Mouse (Mus musculus): ENCODE data around the gene S100a5.

S100a5 gene

DNA sequence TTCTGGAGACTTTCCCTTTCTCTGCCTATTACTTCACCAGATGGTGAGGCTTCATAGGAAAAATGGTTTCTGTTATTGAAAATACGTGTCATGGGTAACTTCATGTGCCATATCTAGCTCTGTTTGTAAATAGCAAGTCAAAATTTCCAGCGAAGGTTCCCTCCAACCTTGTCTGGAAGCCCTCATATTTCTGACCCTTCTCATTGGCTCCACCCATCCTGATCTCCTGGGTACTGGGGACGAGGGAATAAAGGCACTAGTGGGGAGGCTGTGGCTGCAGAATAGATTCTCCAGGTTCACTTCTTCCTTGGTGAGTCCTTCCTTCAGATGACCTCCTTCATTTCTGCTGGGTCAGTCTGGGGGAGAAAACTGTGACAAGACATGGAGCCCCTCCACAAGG lies at the start of gene S100a5:
Gene S100a5, plus strand, starts transcription at position 301 of the 400 bp plus-strand sequence.
- no peak for DNase-seq

DNA sequence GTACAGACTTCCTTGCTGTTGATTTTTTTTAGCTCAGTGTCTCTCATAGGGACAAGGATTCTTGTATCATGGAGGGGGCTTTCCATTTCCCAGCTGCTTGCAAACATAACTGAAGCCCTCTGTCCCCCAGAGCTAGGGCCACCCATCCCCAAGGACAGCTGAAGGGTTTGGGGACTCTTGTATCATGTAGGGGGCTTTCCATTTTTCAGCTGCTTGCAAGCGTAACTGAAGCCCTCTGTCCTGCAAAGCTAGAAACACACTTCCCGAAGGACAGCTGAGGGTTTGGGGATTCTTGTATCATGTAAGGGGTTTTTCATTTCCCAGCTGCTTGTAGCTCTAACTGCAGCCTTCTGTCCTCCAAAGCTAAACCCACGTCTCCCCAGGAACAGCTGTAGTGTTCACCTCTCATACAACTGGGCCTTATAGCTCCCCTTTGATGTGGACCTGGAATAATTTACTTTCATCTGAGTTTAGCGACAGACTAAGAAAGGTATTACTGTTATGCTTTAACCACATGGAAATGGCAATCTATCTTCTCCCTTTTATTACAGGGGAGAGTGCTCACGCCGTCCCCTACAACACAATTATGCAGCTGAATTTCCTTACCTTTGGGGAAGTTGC lies 48.2 kb upstream of the S100a5 start, which contains the start of gene S100a3:
Gene S100a3, plus strand, starts transcription at position 571 of the 621 bp plus-strand sequence.
- no peak for DNase-seq

DNA sequence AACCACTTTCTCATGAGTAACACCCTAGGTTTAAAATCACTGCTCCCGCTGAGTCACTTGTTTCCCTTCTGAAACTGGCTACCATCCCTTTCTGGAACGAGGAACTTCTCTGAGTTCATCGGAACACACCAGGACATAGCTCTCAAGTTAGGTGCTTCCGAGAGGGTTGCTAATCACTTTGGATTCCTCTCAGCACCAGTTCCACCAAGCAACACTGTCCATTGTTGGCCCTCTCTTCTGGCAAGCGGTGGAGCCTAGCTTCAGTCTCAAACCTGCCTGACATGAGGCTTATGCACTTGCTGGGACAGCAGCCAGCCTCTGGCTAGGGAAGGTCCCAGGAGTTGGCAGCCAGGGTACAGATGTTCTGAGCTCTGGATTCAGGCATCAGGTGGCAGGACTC lies 33.6 kb upstream of the S100a5 start:
- DNase-seq = no peak

DNA sequence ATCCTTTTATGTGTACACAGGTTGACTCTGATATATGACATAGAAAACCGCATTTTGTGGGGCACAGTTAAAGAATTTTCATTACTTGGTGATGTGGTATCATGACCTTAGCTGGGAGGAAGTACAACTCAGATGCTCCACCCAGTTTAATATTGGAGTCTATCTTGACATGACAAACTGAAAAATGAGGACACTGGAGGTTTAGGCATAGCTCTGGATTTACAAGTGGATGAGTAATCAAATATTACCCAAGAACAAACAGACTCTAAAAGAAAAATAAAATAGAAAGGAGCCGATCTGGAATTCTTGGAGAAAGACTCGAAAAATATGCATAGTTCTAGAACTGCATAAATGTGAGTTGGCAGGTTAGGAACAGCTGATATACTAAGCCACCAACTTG lies 33.0 kb upstream of the S100a5 start:
- DNase-seq = no peak

DNA sequence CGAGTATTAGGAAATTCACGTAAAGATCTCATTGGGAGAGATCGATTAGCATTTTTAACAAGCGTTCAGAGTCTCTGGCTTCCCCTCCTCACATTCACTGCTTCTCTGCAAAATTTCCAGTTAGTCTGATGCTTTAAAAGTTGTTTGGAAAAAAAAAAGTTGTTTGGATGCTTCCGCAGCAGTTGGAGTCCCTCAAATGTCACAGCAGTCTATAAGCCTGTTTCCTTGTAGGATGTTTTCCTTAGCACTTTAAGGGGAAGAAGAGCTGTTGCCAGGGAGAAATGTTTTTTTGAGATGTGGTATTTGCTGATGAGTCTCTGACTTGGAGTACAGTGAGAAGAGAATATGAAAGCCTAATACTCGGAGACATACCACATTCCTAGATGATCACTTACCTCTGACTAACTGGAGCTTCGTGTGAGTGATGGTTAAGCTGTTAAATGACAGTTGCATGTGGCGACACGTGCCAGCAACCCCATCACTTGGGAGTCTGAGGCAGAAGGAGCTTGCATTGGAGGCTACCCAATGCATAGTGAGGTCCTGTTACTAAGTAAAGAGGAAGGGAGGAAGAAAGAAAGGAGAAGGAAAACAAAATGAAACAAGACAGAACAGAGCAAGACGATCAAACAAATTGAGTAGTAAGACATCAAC lies 31.8 kb upstream of the S100a5 start:
- DNase-seq = no peak

DNA sequence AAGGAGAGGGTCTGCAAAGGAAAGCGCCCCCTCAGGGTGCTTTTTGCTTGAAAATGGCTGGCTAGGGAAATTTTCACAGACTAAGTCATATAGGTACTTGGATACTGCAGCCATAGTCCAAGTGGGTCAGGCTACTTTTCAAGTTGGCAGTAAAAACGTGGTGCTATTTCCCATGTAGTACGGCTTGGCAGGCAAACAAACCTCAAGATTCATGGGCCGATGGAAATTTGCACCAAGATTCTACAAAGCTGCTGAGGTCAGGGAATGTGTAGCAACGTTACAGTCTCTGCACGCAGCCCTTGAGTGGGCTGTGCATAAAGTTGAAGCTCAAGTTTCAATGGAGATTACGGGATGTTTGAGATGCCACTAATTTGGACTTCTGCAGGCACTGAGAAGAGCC lies 28.9 kb upstream of the S100a5 start:
- DNase-seq = no peak

DNA sequence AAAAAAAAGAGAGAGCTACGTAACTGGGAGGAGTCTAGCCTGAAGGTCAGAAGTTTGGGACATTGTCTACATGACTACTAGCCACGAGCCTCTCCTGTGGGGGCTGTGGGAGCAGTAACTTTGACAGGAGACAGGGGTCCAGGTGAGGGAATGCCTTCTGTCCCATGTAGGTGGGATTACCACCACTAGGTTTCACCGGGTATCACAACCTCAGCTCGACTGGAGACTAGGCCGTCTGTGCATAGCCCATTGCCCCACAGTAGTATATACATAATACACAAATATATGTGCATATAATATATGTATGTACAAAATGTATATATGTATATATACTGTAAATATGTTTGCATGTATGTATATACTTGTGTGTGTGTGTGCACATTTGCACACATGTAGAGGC lies 27.2 kb upstream of the S100a5 start:
- no peak for DNase-seq

DNA sequence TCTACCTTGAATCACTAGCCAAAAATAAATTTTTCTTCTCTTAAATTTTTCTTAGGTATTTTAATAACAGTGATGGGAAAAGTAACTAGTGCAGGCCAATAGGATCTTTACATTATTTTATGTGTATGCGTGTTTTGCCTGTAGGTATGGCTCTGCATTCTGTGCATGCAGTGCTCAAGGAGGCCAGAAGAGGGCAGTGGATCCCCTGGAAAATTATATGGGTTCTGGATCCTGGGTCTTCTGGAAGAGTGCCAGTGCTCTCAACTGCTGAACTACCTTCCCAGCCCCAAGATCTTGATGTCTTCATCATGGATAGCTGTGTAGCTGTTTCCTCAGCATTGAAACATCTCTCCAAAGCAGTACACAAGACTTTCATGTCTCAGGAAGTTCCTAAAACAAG lies 26.2 kb upstream of the S100a5 start:
- peak; percentile 31 for DNase-seq

DNA sequence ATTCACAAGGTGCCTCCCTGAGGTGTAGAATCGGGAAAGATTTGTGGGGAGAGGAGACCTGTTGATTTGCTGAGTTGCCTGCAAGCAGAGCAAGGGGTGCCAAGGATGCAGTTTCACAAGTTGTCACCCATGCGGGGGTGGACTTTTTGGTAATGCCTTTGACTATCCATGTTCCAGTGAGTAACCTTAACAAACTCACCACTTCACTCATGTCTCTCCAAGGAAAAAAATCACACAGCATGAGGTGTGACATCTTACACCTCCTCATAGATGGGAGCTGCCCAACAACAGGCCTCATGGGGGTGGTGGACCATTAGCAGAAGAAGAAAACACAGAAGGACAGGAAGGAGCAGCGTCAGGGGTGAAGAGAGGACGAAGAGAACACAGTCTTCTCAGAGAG lies 25.8 kb upstream of the S100a5 start:
- DNase-seq = no peak

DNA sequence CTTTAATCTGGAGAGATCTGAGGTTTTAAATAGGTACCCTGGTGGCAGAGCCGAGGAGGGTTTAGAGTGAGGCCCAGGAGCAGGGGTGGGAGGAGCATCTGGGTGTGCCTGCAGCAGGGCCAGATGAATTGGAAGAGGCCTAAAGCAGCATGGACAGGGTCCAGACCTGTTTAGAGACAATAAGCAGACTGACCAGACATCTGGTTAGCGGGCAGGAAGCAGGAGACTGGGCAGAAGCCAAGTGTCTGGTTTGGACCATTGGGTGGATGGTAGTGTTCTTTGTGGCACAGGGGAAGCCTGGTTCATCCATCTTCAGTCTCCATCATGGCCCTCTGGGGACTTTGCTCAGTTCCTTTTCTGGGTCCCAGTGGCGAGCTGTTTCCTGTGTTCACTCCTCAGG lies 24.4 kb upstream of the S100a5 start:
- no peak for DNase-seq

DNA sequence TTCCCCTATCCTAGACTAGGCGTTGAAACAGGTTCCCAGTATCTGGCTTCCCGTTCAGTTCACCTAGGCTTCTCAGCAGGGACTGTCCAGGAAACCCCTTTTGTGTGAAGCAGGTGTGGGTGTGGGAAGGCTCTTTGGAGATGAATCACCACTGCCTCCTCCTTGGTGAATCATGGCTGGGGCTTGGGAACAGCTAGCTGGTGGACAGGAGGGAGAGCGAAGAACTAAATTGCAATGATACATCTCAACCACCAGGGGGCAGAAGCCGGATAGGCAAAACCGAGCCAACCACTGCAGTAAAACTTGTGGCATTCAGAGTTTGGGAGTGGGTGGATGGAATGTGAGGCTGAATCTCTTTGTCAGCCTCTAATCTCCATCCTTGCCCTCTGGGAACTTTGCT lies 22.7 kb upstream of the S100a5 start:
- DNase-seq = peak; percentile 66

DNA sequence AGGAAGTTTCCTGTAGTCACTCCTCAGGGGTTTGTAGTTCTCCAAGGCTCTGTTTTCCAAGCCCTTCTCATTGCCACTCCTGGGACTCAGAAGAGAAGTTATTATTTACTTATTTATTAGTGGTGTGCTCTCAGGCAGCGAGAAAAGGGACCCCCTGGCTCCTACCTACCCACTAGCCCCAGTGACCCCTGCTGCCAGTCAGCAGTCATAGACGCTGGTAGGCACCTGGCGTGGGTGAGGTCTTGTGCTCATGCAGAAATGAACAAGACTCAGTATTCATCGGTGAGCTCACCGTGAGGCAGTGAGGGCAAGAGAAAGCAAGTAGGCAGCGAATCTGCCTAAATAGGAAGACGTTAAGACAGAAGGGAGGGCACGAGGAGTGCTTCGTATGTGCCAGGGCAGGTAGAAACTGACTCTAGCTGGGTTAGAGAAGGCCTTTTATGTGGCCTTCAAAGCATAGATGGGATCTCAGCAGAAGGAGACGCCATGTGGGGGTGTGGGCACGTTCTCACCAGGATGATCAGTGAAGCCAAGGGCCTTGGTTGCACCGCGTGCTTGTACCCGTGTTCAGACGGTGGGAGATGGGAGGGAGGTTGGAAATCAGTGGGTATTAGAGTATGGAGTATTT lies 22.2 kb upstream of the S100a5 start:
- peak; percentile 56 for DNase-seq

DNA sequence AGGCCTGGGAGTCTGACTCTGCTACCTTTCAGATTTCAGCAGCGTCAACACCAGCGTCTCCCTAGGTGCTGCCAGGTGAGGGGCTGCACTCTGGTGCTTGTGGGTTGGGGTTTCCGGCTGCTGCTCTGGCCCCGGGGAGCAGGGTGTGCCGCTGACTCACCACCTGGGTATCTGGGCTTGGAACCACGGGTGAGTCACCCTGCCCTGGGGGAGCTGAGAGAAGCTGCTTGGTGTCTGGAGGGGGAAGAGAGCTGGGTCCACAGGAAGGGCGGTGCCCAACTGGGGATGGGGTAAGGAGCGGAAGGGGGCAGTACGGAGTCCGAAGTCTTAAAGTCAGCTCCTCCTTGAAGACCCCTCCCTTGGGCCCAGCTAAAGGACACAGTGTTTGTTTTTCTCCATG lies 21.4 kb upstream of the S100a5 start:
- peak; percentile 90 for DNase-seq

DNA sequence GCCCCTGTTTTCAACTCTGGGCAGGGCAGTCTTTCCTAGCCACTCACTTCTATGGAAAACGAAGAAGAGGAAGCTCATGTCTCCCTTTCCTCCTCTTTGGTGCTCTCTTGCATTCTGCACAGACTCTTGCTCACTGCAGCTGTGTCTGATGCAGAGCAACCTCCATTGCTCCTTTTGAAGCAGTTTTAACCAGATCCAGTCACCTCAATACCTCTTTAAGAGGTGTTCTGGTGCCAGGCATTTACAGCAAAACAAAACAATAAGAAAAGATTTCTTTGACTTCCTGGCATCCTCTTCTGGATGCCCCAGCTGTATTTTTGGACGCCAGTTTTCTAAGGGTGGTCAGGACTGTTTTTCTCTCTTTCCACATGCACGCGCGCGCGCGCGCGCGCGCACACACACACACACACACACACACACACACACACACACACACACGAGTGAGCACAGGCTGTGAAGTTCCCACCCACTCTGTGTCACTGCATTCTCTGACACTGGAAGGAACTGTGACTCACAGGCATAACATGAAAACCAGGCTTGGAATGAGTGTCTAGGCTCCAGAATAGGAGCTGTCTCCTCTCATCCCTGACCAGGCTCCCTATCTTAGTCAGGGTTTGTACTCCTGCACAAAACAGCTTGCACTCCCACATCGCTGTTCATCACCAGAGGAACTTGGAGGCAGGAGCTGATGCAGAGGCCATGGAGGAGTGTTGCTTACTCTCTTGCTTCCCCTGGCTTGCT lies 20.8 kb upstream of the S100a5 start:
- DNase-seq = peak; percentile 21

DNA sequence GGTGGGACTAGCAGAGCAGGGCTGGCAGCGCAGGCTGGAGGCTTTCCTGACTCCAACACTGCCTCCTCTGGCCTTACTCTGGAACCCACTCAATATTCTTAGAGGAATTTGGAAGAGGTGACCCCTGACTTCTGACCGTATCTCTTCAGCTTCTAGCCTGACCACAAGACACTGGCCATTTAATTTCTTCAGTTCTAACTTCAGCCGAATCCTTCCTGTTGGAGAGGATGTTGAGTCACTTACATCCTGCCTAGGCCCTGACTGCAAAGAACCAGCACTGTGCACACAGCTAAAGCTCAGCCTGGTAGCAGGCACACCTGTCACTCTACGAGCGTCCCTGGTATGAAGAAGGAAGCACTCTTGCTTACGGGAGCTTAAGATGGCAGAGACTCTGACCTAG lies 18.9 kb upstream of the S100a5 start:
- peak; percentile 66 for DNase-seq

DNA sequence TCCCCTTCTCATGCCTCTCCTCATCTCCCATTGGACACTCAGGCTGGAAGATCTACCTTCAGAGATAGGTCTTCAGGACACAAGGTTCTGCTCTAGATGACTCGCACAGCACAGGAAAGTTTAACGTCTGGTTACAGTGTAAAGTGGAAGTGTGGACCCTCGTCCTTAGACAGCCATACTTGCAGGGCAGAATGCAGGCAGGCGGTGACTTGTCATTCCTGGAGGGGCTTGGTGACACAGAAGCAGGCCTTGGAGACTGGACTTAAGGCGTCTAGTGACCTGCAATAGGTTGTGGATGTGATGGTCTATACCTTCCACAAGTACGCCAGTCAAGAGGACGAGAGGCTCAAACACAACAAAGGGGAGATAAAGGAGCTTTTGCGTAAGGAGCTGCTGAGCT lies 18.4 kb upstream of the S100a5 start, which contains the start of gene S100a2:
Gene S100a2, plus strand, starts transcription at position 301 of the 400 bp plus-strand sequence.
- DNase-seq = no peak

DNA sequence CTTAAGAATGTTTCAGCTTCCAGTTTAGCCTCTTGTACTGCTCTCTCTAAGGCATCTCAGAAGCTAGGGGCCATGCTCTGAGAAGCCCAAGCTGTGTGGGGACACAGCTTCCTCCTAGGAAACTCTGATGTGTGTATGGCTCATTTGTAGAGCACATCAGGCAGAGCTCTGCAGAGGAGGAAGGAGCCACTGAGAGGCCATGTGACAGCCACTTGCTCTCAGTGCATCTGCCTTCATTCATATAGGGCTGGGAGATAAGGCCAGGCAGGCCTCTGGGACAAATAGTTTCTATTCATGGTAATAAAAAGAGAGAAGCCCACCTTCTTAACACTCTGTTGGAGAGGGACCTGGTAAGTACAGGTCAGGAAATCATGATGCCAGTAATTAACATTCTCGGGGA lies 13.9 kb upstream of the S100a5 start:
- DNase-seq = no peak

DNA sequence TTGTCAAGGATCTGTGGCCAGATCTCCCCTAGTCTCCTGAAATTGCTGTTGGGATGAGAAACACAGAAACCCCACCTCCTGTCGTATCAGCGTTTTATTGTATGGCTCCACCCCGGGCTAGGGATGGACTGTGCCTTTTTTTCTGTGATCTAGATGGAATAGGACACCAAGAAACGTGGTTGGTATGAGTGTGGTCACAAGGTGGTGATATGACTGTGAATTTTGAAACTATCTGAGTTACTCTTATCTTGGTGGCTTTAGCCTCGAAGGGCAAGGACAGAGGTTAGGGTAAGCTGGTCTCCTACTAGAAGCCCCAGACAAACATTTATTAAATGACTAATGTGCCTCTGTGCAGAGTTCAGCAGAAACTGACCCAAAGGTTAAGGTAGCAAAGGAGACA lies 12.8 kb upstream of the S100a5 start:
- DNase-seq = no peak

DNA sequence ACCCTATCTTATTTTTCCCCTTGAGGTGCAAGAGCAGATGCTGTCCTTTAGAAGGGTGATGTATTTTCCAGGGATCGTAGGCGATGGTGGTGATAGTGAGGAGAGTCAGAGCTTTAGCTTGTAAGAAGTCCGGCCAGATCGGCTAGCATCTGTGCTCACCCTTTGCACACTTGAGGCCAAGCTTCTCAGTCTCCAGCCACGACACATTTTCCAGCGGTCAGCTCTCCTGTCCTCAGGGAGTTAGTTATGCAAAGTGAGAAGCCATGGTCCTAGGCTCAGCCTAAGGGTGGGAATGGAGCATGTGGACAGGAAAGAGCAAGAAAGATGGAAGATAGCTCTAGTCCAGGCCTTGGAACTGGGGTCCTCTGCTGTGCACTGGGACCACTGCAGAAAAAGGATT lies 11.5 kb upstream of the S100a5 start:
- DNase-seq = no peak

DNA sequence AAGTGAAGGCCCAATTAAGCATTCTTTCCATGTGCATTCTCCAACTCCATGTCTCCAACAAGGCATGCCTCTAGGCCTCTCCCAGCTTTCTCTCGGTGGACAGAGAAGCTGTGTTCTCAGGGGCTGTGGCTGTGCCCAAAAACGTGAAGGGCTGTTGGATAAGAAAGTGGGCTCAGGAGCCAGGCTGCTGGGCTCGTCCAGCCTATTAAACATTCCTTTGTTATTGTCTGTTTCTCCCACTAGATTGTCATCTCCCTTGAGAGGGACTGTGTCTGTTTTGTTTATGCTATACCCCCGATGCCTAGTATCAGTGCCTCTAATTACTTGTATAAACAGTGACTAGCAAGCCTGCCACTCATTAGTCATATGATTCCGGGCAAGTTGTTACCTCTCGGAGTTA lies 10.6 kb upstream of the S100a5 start:
- no peak for DNase-seq

DNA sequence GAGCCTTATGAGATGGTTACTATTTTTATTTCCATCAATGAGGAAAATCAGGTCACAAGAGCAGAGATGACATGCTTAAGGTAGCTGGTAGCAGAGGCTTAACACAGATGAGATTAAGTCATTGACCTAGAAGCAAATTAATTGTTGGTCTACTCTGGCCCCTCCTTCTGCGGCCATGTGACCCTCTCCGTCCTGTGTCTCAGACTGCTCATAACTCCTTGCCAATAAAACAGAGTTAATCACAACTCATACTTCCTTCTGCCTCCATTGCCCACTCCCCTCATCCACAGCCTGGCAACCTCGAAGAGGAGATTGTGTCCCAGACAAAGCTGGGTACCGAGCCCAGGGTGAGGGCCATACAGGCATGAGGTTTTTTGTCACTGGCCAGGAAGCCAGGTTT lies 10.1 kb upstream of the S100a5 start:
- DNase-seq = no peak

DNA sequence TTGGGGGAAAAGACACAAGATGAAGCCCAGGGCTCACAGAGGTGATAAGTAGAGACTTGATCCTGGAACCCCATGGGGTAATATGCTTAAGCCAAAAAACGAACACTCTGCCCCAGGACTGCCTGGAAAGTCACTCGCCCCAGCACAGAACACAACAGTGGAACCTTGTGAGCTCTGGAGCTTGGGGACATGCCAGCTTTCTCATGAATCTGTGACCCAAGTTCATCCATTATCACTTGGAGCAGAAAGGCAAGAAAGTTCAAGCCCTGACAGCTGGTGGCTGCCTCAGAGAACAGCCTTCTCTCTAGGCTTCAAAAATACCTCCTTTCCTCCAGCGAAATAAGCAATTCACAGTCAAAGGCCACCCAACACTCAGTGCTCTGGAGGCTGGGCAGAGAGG lies 8.9 kb upstream of the S100a5 start:
- DNase-seq = no peak

DNA sequence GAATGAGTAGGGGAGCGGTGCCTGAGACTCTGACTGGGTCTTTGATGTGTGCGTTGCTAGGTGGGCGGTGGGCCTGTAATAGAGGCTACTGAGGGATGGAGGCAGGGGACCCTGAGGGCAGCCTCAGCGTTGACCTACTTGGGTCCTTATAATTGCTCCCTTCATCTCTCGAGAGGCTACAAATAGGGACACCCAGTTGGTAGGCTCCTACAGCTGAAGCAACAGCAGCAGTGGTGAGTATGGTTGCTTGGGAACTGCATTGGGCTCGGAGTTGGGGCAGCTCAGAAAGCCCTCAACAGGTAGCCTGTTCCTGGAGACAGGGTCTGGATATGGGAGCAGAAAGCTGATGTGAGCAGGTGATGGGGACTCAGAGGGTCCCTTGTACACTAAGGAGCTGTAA lies 8.3 kb upstream of the S100a5 start:
- DNase-seq = no peak
